Mouse (Mus musculus) CH12.LX (cell line): ENCODE results near the gene H2-DMb2. TPM values are rescaled to one million over a fixed set of nuclear protein-coding genes. Genes with fewer than 3 reads are reported as not detected.

Source experiments
- DNase-seq: peaks from one replicate; pipeline ENCODE4 v3.0.0-alpha.2; 2013; ENCODE audit errors: extremely low read depth
- H3K27ac ChIP-seq: 2 replicates; pipeline ENCODE4 v1.5.1; 2012; ENCODE audit warnings: low read depth, mild to moderate bottlenecking, control low read depth, moderate library complexity; ENCODE audit not compliant: insufficient read depth
- H3K27me3 ChIP-seq: replicated peaks from 2 replicates; pipeline ENCODE3; 2012; ENCODE audit warnings: inconsistent platforms
- H3K36me3 ChIP-seq, 2 experiments: replicated peaks in 1 of 2; 2 replicates each; pipeline versions ENCODE3 to v1.6.1; 2012; ENCODE audit warnings: inconsistent platforms in 1 of 2, low read length in 1 of 2, mild to moderate bottlenecking in 1 of 2, mixed read lengths in 1 of 2, moderate library complexity in 1 of 2; ENCODE audit not compliant: control insufficient read depth in 1 of 2, insufficient read depth in 1 of 2
- H3K4me1 ChIP-seq, 2 experiments: 2 replicates each; pipeline ENCODE4 v1.6.1; 2012; ENCODE audit warnings: inconsistent platforms in 1 of 2, moderate library complexity in 1 of 2; ENCODE audit not compliant: insufficient read depth in 2 of 2, control insufficient read depth in 1 of 2
- H3K4me2 ChIP-seq: 2 replicates; pipeline ENCODE4 v1.6.1; 2012; ENCODE audit warnings: low read depth, mild to moderate bottlenecking, control low read depth; ENCODE audit not compliant: poor library complexity, insufficient read depth, severe bottlenecking
- H3K4me3 ChIP-seq, 3 experiments: fragments of 150-350 bp in 1 of 3; sonication (generic) in 1 of 3; replicated peaks in 1 of 3; 2 replicates each; pipeline versions ENCODE3 to v1.5.1; 2011 to 2012; ENCODE audit warnings: low read depth in 2 of 3, low read length in 2 of 3, mild to moderate bottlenecking in 2 of 3, moderate library complexity in 2 of 3, control low read depth in 1 of 3, improper control_type of control experiment in 1 of 3, inconsistent platforms in 1 of 3, mixed read lengths in 1 of 3; ENCODE audit not compliant: poor library complexity in 1 of 3
- H3K79me2 ChIP-seq: replicated peaks from 2 replicates; pipeline ENCODE4 v1.6.1; 2012; ENCODE audit warnings: mild to moderate bottlenecking, moderate library complexity; ENCODE audit not compliant: control insufficient read depth, poor library complexity, insufficient read depth, severe bottlenecking; ENCODE audit errors: extremely low read depth
- H3K9ac ChIP-seq: 2 replicates; pipeline ENCODE4 v1.6.1; 2012; ENCODE audit warnings: low read depth, mild to moderate bottlenecking, control low read depth, moderate library complexity; ENCODE audit not compliant: insufficient read depth
- H3K9me3 ChIP-seq: replicated peaks from 2 replicates; pipeline ENCODE3; 2012; ENCODE audit warnings: low read length, inconsistent platforms, mixed read lengths
- BHLHE40 ChIP-seq: IDR thresholded peaks from 2 replicates; pipeline ENCODE4 v1.6.1; 2011; ENCODE audit warnings: mild to moderate bottlenecking, low read depth, low read length, improper control_type of control experiment
- CHD1 ChIP-seq: IDR thresholded peaks from 2 replicates; pipeline ENCODE4 v1.6.1; 2012; ENCODE audit warnings: low read depth, low read length, improper control_type of control experiment, inconsistent platforms
- CHD2 ChIP-seq: IDR thresholded peaks from 2 replicates; pipeline ENCODE4 v1.6.1; 2011; ENCODE audit warnings: low read length, improper control_type of control experiment
- CTCF ChIP-seq, 2 experiments: IDR thresholded peaks in 1 of 2; conservative IDR thresholded peaks in 1 of 2; 2 replicates each; pipeline ENCODE4 v1.5.1; 2011 to 2012; ENCODE audit warnings: low read depth in 2 of 2, low read length in 2 of 2, improper control_type of control experiment in 1 of 2, inconsistent platforms in 1 of 2, mild to moderate bottlenecking in 1 of 2, moderate library complexity in 1 of 2
- E2F4 ChIP-seq: IDR thresholded peaks from 2 replicates; pipeline ENCODE4 v1.6.1; 2011; ENCODE audit warnings: low read depth, low read length, improper control_type of control experiment; ENCODE audit not compliant: insufficient replicate concordance
- EP300 ChIP-seq: IDR thresholded peaks from 2 replicates; pipeline ENCODE4 v1.6.1; 2011; ENCODE audit warnings: low read length, improper control_type of control experiment
- ETS1 ChIP-seq: conservative IDR thresholded peaks from 2 replicates; pipeline ENCODE4 v1.6.1; 2012; ENCODE audit warnings: low read depth, mild to moderate bottlenecking, inconsistent platforms, low read length, improper control_type of control experiment, moderate library complexity
- GABPA ChIP-seq: IDR thresholded peaks from 2 replicates; pipeline ENCODE4 v1.6.1; 2012; ENCODE audit warnings: low read depth, low read length, improper control_type of control experiment, inconsistent platforms; ENCODE audit not compliant: insufficient replicate concordance
- HCFC1 ChIP-seq: IDR thresholded peaks from 2 replicates; pipeline ENCODE4 v1.6.1; 2012; ENCODE audit warnings: low read depth, mild to moderate bottlenecking, inconsistent platforms, low read length, improper control_type of control experiment
- IRF4 ChIP-seq: IDR thresholded peaks from 2 replicates; pipeline ENCODE4 v1.6.1; 2014; ENCODE audit warnings: low read depth, mild to moderate bottlenecking, inconsistent platforms, low read length, improper control_type of control experiment
- JUN ChIP-seq: IDR thresholded peaks from 2 replicates; pipeline ENCODE4 v1.6.1; 2011; ENCODE audit warnings: low read depth, mild to moderate bottlenecking, low read length, improper control_type of control experiment, moderate library complexity; ENCODE audit not compliant: insufficient read depth
- JUND ChIP-seq: conservative IDR thresholded peaks from 2 replicates; pipeline ENCODE4 v1.6.1; 2011; ENCODE audit warnings: low read depth, low read length, improper control_type of control experiment
- KAT2A ChIP-seq: IDR thresholded peaks from 2 replicates; pipeline ENCODE4 v1.6.1; 2012; ENCODE audit warnings: low read length, improper control_type of control experiment, inconsistent platforms; ENCODE audit not compliant: insufficient replicate concordance
- MAFK ChIP-seq: IDR thresholded peaks from 2 replicates; pipeline ENCODE4 v1.6.1; 2011; ENCODE audit warnings: low read length, improper control_type of control experiment; ENCODE audit not compliant: insufficient replicate concordance
- MAX ChIP-seq: IDR thresholded peaks from 2 replicates; pipeline ENCODE4 v1.6.1; 2011; ENCODE audit warnings: low read length, improper control_type of control experiment
- MAZ ChIP-seq: IDR thresholded peaks from 2 replicates; pipeline ENCODE4 v1.6.1; 2012; ENCODE audit warnings: low read depth, mild to moderate bottlenecking, inconsistent platforms, low read length, improper control_type of control experiment, moderate library complexity
- MEF2A ChIP-seq: IDR thresholded peaks from 2 replicates; pipeline ENCODE4 v1.6.1; 2014; ENCODE audit warnings: low read depth, mild to moderate bottlenecking, inconsistent platforms, low read length, improper control_type of control experiment, borderline replicate concordance
- MXI1 ChIP-seq: IDR thresholded peaks from 2 replicates; pipeline ENCODE4 v1.6.1; 2011; ENCODE audit warnings: mild to moderate bottlenecking, low read depth, low read length, improper control_type of control experiment
- NELFE ChIP-seq: IDR thresholded peaks from 2 replicates; pipeline ENCODE4 v1.6.1; 2011; ENCODE audit warnings: low read depth, low read length, improper control_type of control experiment
- NRF1 ChIP-seq: IDR thresholded peaks from 2 replicates; pipeline ENCODE4 v1.6.1; 2014; ENCODE audit warnings: low read depth, mild to moderate bottlenecking, inconsistent platforms, low read length, improper control_type of control experiment, moderate library complexity
- POLR2A ChIP-seq: IDR thresholded peaks from 2 replicates; pipeline ENCODE4 v1.6.1; 2011; ENCODE audit warnings: low read depth, mild to moderate bottlenecking, improper control_type of control experiment, low read length
- RAD21 ChIP-seq: IDR thresholded peaks from 2 replicates; pipeline ENCODE4 v1.6.1; 2011; ENCODE audit warnings: low read depth, mild to moderate bottlenecking, low read length, improper control_type of control experiment, moderate library complexity
- RCOR1 ChIP-seq: conservative IDR thresholded peaks from 2 replicates; pipeline ENCODE4 v1.6.1; 2012; ENCODE audit warnings: low read depth, mild to moderate bottlenecking, inconsistent platforms, low read length, improper control_type of control experiment
- SIN3A ChIP-seq: IDR thresholded peaks from 2 replicates; pipeline ENCODE4 v1.6.1; 2012; ENCODE audit warnings: low read length, improper control_type of control experiment, inconsistent platforms
- SMC3 ChIP-seq: IDR thresholded peaks from 2 replicates; pipeline ENCODE4 v1.6.1; 2011; ENCODE audit warnings: low read depth, low read length, improper control_type of control experiment
- TCF12 ChIP-seq: IDR thresholded peaks from 2 replicates; pipeline ENCODE4 v1.6.1; 2014; ENCODE audit warnings: low read depth, mild to moderate bottlenecking, inconsistent platforms, low read length, improper control_type of control experiment
- UBTF ChIP-seq: IDR thresholded peaks from 2 replicates; pipeline ENCODE4 v1.6.1; 2012; ENCODE audit warnings: low read depth, mild to moderate bottlenecking, inconsistent platforms, low read length, improper control_type of control experiment, moderate library complexity
- USF1 ChIP-seq: IDR thresholded peaks from 2 replicates; pipeline ENCODE4 v1.6.1; 2014; ENCODE audit warnings: low read depth, mild to moderate bottlenecking, inconsistent platforms, low read length, improper control_type of control experiment
- ZC3H11A ChIP-seq: IDR thresholded peaks from 2 replicates; pipeline ENCODE4 v1.6.1; 2012; ENCODE audit warnings: low read depth, mild to moderate bottlenecking, inconsistent platforms, low read length, improper control_type of control experiment
- ZMIZ1 ChIP-seq: IDR thresholded peaks from 2 replicates; pipeline ENCODE4 v1.6.1; 2012; ENCODE audit warnings: low read depth, mild to moderate bottlenecking, inconsistent platforms, low read length, improper control_type of control experiment
- ZNF384 ChIP-seq: IDR thresholded peaks from 2 replicates; pipeline ENCODE4 v1.6.1; 2012; ENCODE audit warnings: low read depth, low read length, improper control_type of control experiment, inconsistent platforms
- dilution Hi-C: fragments of 300-500 bp; cut with MboI; formaldehyde crosslinking; loops from 2 replicates; pipeline ENCODE4 v1.14.3; 2020; ENCODE audit warnings: low sequenced_read_pairs; ENCODE audit not compliant: extremely low pct_unique_long_range_greater_than_20kb, extremely low pct_ligation_motif_present
- in situ Hi-C: fragments of 300-500 bp; cut with MboI; formaldehyde crosslinking; loops from 3 replicates; pipeline ENCODE4 v1.14.3; 2019; ENCODE audit warnings: low sequenced_read_pairs, low pct_ligation_motif_present, low pct_unique_long_range_greater_than_20kb, mixed read lengths
- polyA plus RNA-seq: library from polyadenylated mRNA; unstranded; fragments of >175 nt; gene quantifications from 2 replicates; pipeline ENCODE4 v1.2.1, GENCODE M21; 2012; ENCODE audit warnings: low read depth; ENCODE audit not compliant: insufficient read length
- total RNA-seq, 2 experiments: library from RNA; depleted of rRNA; stranded (reverse); fragments of 300-350 nt in 1 of 2; fragments of >200 nt in 1 of 2; gene quantifications; 2 replicates each; pipeline ENCODE4 v1.2.3; 2012 to 2014

Gene H2-DMb2
- total and polyA plus RNA-seq, 3 experiments: 107 to 199 (median 175) TPM

DNA sequence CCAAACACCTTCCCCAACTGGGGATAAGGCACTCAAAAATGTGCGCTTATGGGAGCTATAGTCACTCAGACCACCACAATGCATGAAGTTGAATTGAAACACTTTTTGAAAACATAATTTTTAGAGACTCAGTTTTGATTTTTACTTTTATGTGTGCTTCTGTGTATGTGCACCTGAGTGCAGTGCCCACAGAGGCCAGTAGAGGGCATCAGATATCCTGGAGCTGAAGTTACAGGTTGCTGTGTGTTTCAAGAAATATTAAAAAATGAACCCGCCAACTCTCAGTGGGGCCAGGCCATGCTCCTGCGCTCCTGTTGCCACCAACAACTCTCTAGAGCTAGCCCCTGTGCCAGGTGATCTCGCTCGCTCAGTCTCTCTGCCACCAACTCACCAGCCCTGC is 29.4 kb downstream of the H2-DMb2 start:
- peaks cover 12% of the 10 kb centered on the region for H3K9me3 ChIP-seq
- no peaks in the 10 kb centered on the region for H3K36me3 ChIP-seq
- in situ Hi-C loops: no loop called here
- peaks cover 6 to 19% of the 10 kb centered on the region in 2 experiments for H3K4me1 ChIP-seq
- no peaks in the 10 kb centered on the region for H3K79me2 ChIP-seq
- TF ChIP-seq HCFC1 (no peak), CTCF (conservative IDR thresholded peaks at IDR 0.05 in 1 of 2, IDR thresholded peaks at IDR 0.05 in 1 of 2; ENCODE audit: low read depth in 2 of 2, low read length in 2 of 2) (peak in 1 of 2 experiments; percentile 53; a peak in 2 of 4 replicates), TCF12 (no peak), NELFE (no peak), MXI1 (no peak), RAD21 (peak; percentile 29), USF1 (no peak), SIN3A (no peak), JUND (no peak), ZMIZ1 (no peak), MAZ (no peak), KAT2A (no peak), UBTF (no peak), MEF2A (no peak), GABPA (no peak), ETS1 (no peak), CHD1 (no peak), NRF1 (no peak), SMC3 (peak; percentile 26), RCOR1 (no peak), CHD2 (no peak), POLR2A (no peak), MAFK (no peak)
- dilution Hi-C loops: no loop called here
- no peaks in the 10 kb centered on the region for H3K27me3 ChIP-seq
- no peak overlapping the region for H3K4me2 ChIP-seq
- DNase-seq: no peak
- H3K9ac ChIP-seq: no peak overlapping the region
- H3K4me3 ChIP-seq: no peak overlapping the region
- no peak overlapping the region for H3K27ac ChIP-seq

DNA sequence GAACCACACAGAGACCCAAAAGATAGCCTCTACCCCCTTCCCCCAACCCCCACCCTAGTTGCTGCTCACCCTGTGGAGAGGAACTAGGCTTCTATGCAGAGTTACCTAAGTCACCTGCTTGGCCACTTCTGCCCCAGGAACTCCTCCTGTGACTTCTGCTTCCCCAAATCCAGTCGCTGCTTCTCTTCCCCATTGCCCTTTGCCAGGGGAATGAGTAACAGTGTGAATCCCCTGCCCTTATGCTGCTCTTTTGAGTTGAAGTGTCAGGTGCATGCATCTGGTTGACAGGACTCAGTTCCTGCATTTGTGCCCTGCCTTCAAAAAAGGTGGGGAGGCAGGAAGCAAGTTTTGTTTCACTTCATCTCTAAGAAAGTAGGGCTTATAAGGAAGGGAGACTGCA is 31.0 kb downstream of the H2-DMb2 start:
- Histone ChIP-seq H3K4me2 (peak overlapping the region; percentile 88), H3K27ac (peak overlapping the region; percentile 63; the same call in 1 of the 2 replicates), H3K4me3 (no peak overlapping the region), H3K27me3 (no peaks in the 10 kb centered on the region), H3K9me3 (peaks cover 12% of the 10 kb centered on the region), H3K4me1 (peaks cover 8 to 22% of the 10 kb centered on the region in 2 experiments), H3K36me3 (no peaks in the 10 kb centered on the region), H3K9ac (peak overlapping the region; percentile 38; the same call in 1 of the 2 replicates), H3K79me2 (no peaks in the 10 kb centered on the region)
- dilution Hi-C loops: no loop called here
- peak; percentile 52 for DNase-seq
- in situ Hi-C loops: no loop called here
- TF ChIP-seq ZC3H11A (no peak), E2F4 (no peak), HCFC1 (0 out of 2 replicates have a peak, but pooled peaks have one; percentile 13), MEF2A (peak; percentile 14; the same call in 1 of the 2 replicates), JUN (no peak), POLR2A (0 out of 2 replicates have a peak, but pooled peaks have one; percentile 30), ZMIZ1 (no peak), IRF4 (peak; percentile 33; the same call in 1 of the 2 replicates), MXI1 (peak; percentile 38; the same call in 1 of the 2 replicates), ZNF384 (no peak), MAX (no peak), BHLHE40 (0 out of 2 replicates have a peak, but pooled peaks have one; percentile 55), RCOR1 (no peak; the same call in 1 of the 2 replicates), JUND (no peak), CTCF (conservative IDR thresholded peaks at IDR 0.05 in 1 of 2, IDR thresholded peaks at IDR 0.05 in 1 of 2; ENCODE audit: low read depth in 2 of 2, low read length in 2 of 2) (no peak), EP300 (peak; percentile 33; the same call in 1 of the 2 replicates), GABPA (no peak), MAZ (no peak), SIN3A (peak; percentile 57; the same call in 1 of the 2 replicates), UBTF (no peak)
